Mouse (Mus musculus) stomach, embryonic 14.5 days (tissue): ENCODE measurements around the gene Mapt. TPM values are rescaled to one million over a fixed set of nuclear protein-coding genes. Genes with fewer than 3 reads are reported as not detected.

Source experiments
- ATAC-seq: fragments of 200-750 bp; cut with Nextera tagmentation; 2 replicates; pipeline ENCODE4 v1.8.0; 2017; ENCODE audit warnings: low read depth, moderate TSS enrichment; ENCODE audit not compliant: insufficient number of reproducible peaks, insufficient read depth, low FRiP score
- H3K27ac ChIP-seq: fragments of 300-500 bp; sonication (generic); 2 replicates; pipeline ENCODE4 v1.5.1; 2014; ENCODE audit warnings: mild to moderate bottlenecking, low read length, moderate library complexity, mixed read lengths
- H3K27me3 ChIP-seq: fragments of 300-500 bp; sonication (generic); 2 replicates; pipeline ENCODE4 v1.6.1; 2014; ENCODE audit warnings: low read length, control low read depth, mixed read lengths; ENCODE audit not compliant: control insufficient read depth, insufficient read depth
- H3K36me3 ChIP-seq: fragments of 300-500 bp; sonication (generic); 2 replicates; pipeline ENCODE4 v1.6.1; 2014; ENCODE audit warnings: mild to moderate bottlenecking, control low read depth, low read length, moderate library complexity, mixed read lengths; ENCODE audit not compliant: control insufficient read depth, insufficient read depth
- H3K4me1 ChIP-seq: fragments of 300-500 bp; sonication (generic); 2 replicates; pipeline ENCODE4 v1.6.1; 2014; ENCODE audit warnings: low read length, control low read depth, mixed read lengths; ENCODE audit not compliant: control insufficient read depth, insufficient read depth
- H3K4me2 ChIP-seq: fragments of 300-500 bp; sonication (generic); replicated peaks from 2 replicates; pipeline ENCODE4 v1.6.1; 2014; ENCODE audit warnings: low read depth, low read length, control low read depth
- H3K4me3 ChIP-seq: fragments of 300-500 bp; sonication (generic); 2 replicates; pipeline ENCODE4 v1.5.1; 2014; ENCODE audit warnings: low read depth, low read length, control low read depth
- H3K9ac ChIP-seq: fragments of 300-500 bp; sonication (generic); replicated peaks from 2 replicates; pipeline ENCODE4 v1.6.1; 2014; ENCODE audit warnings: low read depth, mild to moderate bottlenecking, control low read depth, low read length, moderate library complexity, mixed read lengths
- H3K9me3 ChIP-seq: fragments of 300-500 bp; sonication (generic); 2 replicates; pipeline ENCODE4 v1.6.1; 2016; ENCODE audit warnings: low read depth, low read length, control low read depth; ENCODE audit not compliant: control insufficient read depth
- WGBS: fragments of 180-500 bp; shearing (Covaris S2); extraction: QIAGEN DNeasy Blood & Tissue Kit; methylation state at CpG from one replicate; pipeline ENCODE4 v1.1.7; 2014; 5-methylcytosine and 5-hydroxymethylcytosine counted together
- polyA plus RNA-seq: library from polyadenylated mRNA; unstranded; fragments of >200 nt; fragmentation: Nextera tagmentation; extraction: Ambion mirVana; gene quantifications from 2 replicates; pipeline ENCODE4 v1.2.1, GENCODE M21; 2014

Mapt gene
- polyA plus RNA-seq, 1 experiment from 2014 or later = 17.5 TPM

DNA sequence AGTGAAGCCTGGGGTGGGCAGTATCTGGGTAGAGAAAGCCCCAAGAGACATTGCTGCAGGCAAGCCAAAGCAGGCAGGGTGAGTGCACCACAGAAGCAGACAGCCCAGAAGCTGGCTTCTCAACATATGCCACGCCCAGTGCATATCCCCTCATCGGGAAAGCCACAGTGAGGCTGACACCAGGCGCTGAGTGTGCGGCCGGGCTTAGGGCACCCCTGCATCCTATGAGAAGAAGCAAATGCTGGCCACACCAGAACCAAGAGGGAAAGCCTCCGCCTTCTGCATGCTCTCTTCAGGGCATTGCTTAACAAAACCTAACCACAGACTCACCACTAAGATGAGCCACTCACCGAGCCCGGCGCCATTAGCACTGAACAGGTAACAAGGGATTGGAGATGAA, 7.9 kb upstream of the Mapt start:
- H3K4me2 ChIP-seq = no peak overlapping the region
- no peaks in the 10 kb centered on the region for H3K27me3 ChIP-seq
- ATAC-seq = no peak
- H3K9ac ChIP-seq = no peak overlapping the region
- no peak overlapping the region for H3K4me3 ChIP-seq
- 74% methylated on average over 9 of the region's 9 CpGs for WGBS
- H3K4me1 ChIP-seq = no peaks in the 10 kb centered on the region
- H3K36me3 ChIP-seq = no peaks in the 10 kb centered on the region
- H3K9me3 ChIP-seq = no peaks in the 10 kb centered on the region
- H3K27ac ChIP-seq = no peak overlapping the region

- H3K27me3 ChIP-seq = peaks cover 17% of the 10 kb centered on the region; the same call in 1 of the 2 replicates
- H3K36me3 ChIP-seq = no peaks in the 10 kb centered on the region
- peaks cover 13% of the 10 kb centered on the region; the same call in 1 of the 2 replicates for H3K4me1 ChIP-seq
- WGBS = 76% methylated on average over 4 of the region's 4 CpGs
- no peak overlapping the region for H3K4me3 ChIP-seq
- no peak overlapping the region for H3K27ac ChIP-seq
- no peaks in the 10 kb centered on the region for H3K9me3 ChIP-seq
- ATAC-seq = no peak
- no peak overlapping the region for H3K4me2 ChIP-seq
- H3K9ac ChIP-seq = no peak overlapping the region
Observed at GRCm38 (mm10) chr11:104229391-104229790, 1.8 kb upstream of the Mapt start.

DNA sequence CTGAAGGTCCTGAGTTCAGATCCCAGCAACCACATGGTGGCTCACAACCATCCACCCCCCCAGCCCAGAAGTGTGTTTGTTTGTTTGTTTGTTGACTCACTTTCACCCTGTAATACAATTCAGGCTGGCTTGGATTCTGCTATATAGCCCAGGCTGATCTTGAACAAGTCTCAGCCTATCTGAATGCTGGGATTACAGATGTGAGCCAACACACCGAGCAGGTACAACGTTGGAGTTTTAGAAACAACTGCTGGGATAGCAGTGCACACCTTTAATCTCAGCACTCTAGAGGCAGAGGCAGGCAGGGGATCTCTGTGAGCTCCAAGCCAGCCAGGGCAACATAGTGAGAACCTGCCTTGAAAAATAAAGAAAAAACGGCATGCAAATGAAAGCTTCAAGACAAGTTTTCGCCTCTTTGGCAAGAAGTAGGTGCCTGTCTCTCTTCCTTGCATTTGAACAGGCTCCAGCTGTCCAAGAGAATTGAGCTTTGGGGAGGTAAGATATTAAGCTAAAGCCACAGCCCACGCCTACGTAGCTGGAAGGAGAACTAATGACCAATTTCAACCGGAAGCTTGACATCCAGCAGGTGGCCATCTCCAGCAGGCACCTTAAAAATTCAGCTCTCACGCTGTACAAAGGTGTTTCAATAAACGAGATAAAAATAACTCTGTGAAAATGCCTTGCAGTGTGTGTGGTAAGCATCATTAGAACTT, 968 bp upstream of the Mapt start:
- no peak for ATAC-seq
- H3K4me3 ChIP-seq = peak overlapping the region; percentile 43
- H3K4me1 ChIP-seq = peaks cover 13% of the 10 kb centered on the region; the same call in 1 of the 2 replicates
- H3K27me3 ChIP-seq = peaks cover 26% of the 10 kb centered on the region; the same call in 1 of the 2 replicates
- no peaks in the 10 kb centered on the region for H3K9me3 ChIP-seq
- peak overlapping the region; percentile 98 for H3K4me2 ChIP-seq
- no peaks in the 10 kb centered on the region for H3K36me3 ChIP-seq
- no peak overlapping the region for H3K27ac ChIP-seq
- no peak overlapping the region for H3K9ac ChIP-seq
- 9% methylated on average over 9 of the region's 9 CpGs for WGBS

GRCm38 (mm10) chr11:104232141-104233061, 1.2 kb downstream of the Mapt start:
- Histone ChIP-seq H3K4me1 (peaks cover 13% of the 10 kb centered on the region; the same call in 1 of the 2 replicates), H3K36me3 (no peaks in the 10 kb centered on the region), H3K27me3 (peaks cover 33% of the 10 kb centered on the region; the same call in 1 of the 2 replicates), H3K4me2 (peak overlapping the region; percentile 98), H3K27ac (no peak overlapping the region), H3K9me3 (no peaks in the 10 kb centered on the region), H3K4me3 (peak overlapping the region; percentile 43), H3K9ac (no peak overlapping the region)
- under 1% methylated on average over 72 of the region's 72 CpGs for whole genome bisulfite sequencing
- no peak for ATAC-seq

GRCm38 (mm10) chr11:104233101-104233500, 1.9 kb downstream of the Mapt start:
- no peak for ATAC-seq
- Histone ChIP-seq H3K27me3 (peaks cover 33% of the 10 kb centered on the region; the same call in 1 of the 2 replicates), H3K9ac (no peak overlapping the region), H3K4me1 (peaks cover 13% of the 10 kb centered on the region; the same call in 1 of the 2 replicates), H3K36me3 (no peaks in the 10 kb centered on the region), H3K4me3 (peak overlapping the region; percentile 43; the same call in 1 of the 2 replicates), H3K27ac (no peak overlapping the region), H3K9me3 (no peaks in the 10 kb centered on the region), H3K4me2 (peak overlapping the region; percentile 98; the same call in 1 of the 2 replicates)
- 2% methylated on average over 10 of the region's 10 CpGs for WGBS

DNA sequence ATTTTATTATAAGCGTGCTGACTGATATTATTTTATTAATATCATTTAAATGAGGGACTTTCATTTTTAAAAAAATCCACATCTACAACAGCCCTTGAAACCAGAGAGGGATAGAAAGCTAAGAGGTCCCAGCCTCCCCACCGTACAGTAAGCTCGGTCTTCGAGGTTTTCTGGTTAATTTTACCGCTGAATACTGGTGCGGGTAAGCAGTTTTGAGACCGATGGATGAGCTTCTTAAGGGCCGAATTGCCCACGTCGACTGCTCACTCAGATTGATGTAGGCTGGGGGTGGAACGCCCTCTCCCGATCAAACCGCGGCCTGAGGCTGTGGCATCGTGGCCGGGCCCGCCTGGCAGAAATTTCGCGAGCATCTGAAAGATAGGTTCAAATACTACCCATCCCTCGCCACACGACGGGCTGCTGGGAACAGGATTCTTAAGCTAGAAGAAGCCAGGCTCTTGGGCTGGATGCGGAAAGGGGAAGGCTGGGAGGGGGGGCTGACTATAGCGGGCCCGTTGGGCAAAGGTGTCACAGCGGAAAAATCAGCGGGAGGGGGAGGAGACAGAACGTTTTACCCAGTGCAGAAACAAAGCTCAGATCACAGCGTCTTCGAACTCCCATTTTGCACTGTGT, 2.5 kb downstream of the Mapt start:
- WGBS = 5% methylated on average over 30 of the region's 30 CpGs
- no peak overlapping the region for H3K27ac ChIP-seq
- H3K4me1 ChIP-seq = peaks cover 13% of the 10 kb centered on the region; the same call in 1 of the 2 replicates
- no peaks in the 10 kb centered on the region for H3K36me3 ChIP-seq
- H3K4me3 ChIP-seq = no peak overlapping the region
- no peak overlapping the region for H3K9ac ChIP-seq
- no peaks in the 10 kb centered on the region for H3K9me3 ChIP-seq
- peaks cover 33% of the 10 kb centered on the region; the same call in 1 of the 2 replicates for H3K27me3 ChIP-seq
- no peak for ATAC-seq
- no peak overlapping the region for H3K4me2 ChIP-seq

GRCm38 (mm10) chr11:104234680-104235079, 3.5 kb downstream of the Mapt start:
- Histone ChIP-seq H3K36me3 (no peaks in the 10 kb centered on the region), H3K9me3 (no peaks in the 10 kb centered on the region), H3K4me1 (peaks cover 13% of the 10 kb centered on the region; the same call in 1 of the 2 replicates), H3K4me2 (no peak overlapping the region), H3K27ac (no peak overlapping the region), H3K9ac (no peak overlapping the region), H3K27me3 (peaks cover 33% of the 10 kb centered on the region; the same call in 1 of the 2 replicates), H3K4me3 (no peak overlapping the region)
- WGBS = 22% methylated on average over 6 of the region's 6 CpGs
- no peak for ATAC-seq

DNA sequence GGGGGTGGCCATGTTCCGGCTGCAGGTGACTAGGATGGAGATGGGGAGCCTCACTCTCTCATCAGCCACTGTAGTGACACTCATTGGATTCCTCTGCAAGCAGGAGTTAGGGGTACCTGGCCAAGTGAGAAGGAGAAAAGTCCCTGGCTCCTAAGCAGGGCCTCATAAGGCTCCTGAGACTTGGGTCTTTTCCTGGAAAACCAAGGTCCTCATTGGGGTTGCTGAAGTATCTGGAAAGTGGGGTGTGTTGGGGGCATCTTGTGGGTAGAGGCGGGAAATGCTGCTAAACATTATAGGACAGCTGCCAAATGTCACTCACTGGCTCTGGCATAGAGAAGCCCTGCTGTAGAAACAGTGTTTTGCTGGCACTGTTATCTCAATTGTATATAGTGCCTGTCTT, 4.7 kb downstream of the Mapt start:
- ATAC-seq = no peak
- no peak overlapping the region for H3K27ac ChIP-seq
- H3K27me3 ChIP-seq = peaks cover 33% of the 10 kb centered on the region; the same call in 1 of the 2 replicates
- no peak overlapping the region for H3K4me2 ChIP-seq
- H3K36me3 ChIP-seq = no peaks in the 10 kb centered on the region
- H3K4me1 ChIP-seq = peaks cover 13% of the 10 kb centered on the region; the same call in 1 of the 2 replicates
- no peak overlapping the region for H3K9ac ChIP-seq
- 71% methylated on average over 2 of the region's 2 CpGs for WGBS
- H3K4me3 ChIP-seq = no peak overlapping the region
- H3K9me3 ChIP-seq = no peaks in the 10 kb centered on the region
